Mouse (Mus musculus) left cerebral cortex, postnatal 4 days (tissue): Measurements from ENCODE around the gene Dxo. TPM values are rescaled to one million over a fixed set of nuclear protein-coding genes. Genes with fewer than 3 reads are reported as not detected.

Experiments used
- DNase-seq: peaks from one replicate; pipeline ENCODE4 v3.0.0-alpha.2; 2022
- intact Hi-C: fragments of 180-260 bp; cut with DNase I; formaldehyde crosslinking; loops from one replicate; pipeline ENCODE4 v1.15.1; 2025
- microRNA-seq: library from miRNA; unstranded; fragments of <30 nt; microRNA quantifications from one replicate; pipeline ENCODE4 v1.2.0, GENCODE M21; 2022
- total RNA-seq, 2 experiments: library from RNA; stranded (reverse); gene quantifications; 2 replicates each; pipeline ENCODE4 v1.2.3; 2021

Dxo gene
- total RNA-seq, 2 experiments from 2014 or later, result 33.8 to 38.1 TPM

- DNase-seq, result no peak
- intact Hi-C loops, result no loop called here
Measured at GRCm38 (mm10) chr17:34865981-34866380, 29.2 kb downstream of the Dxo start.

GRCm38 (mm10) chr17:34874321-34874720 is 37.5 kb downstream of the Dxo start:
- no peak for DNase-seq
- intact Hi-C loops, result no loop called here

- intact Hi-C loops, result no loop called here
- DNase-seq, result no peak
Measured at GRCm38 (mm10) chr17:34879336-34879879, 42.6 kb downstream of the Dxo start, which contains the start of gene Zbtb12. TSS of gene Zbtb12 (plus strand) at chr17:34879483.

GRCm38 (mm10) chr17:34881166-34881565 is 44.3 kb downstream of the Dxo start:
- no peak for DNase-seq
- intact Hi-C loops, result no loop called here

GRCm38 (mm10) chr17:34881683-34882310 is 45.0 kb downstream of the Dxo start, which contains the start of gene Gm20547:
TSS of gene Gm20547 (minus strand) at chr17:34882042.
- intact Hi-C loops, result no loop called here
- no peak for DNase-seq

- no peak for DNase-seq
- intact Hi-C loops, result no loop called here
Measured at GRCm38 (mm10) chr17:34883332-34883731, 46.5 kb downstream of the Dxo start.

- intact Hi-C loops, result no loop called here
- DNase-seq, result no peak
Measured at GRCm38 (mm10) chr17:34884704-34885103, 47.9 kb downstream of the Dxo start.

GRCm38 (mm10) chr17:34885615-34886014 is 48.8 kb downstream of the Dxo start:
- intact Hi-C loops, result no loop called here
- DNase-seq, result no peak

GRCm38 (mm10) chr17:34887942-34888341 is 51.1 kb downstream of the Dxo start:
- DNase-seq, result no peak
- intact Hi-C loops, result no loop called here

Small RNA genes lying within 50 kb of the gene (microRNA-seq; reads per million reads assigned to microRNA genes)
- 1.5 reads per million for gene Mir6970
- gene Mir6971, result 5.4 reads per million, percentile 13 among the genes with 10 or more reads in this experiment
- gene Mir6972, result not detected

Other genes starting within 250 kb of the Dxo start
- gene Gpsm3, start 247.2 kb upstream of the Dxo start, total RNA-seq, result 1 to 10 TPM; 1.6 to 2.8 TPM
- gene Pbx2, start 245.8 kb upstream of the Dxo start, total RNA-seq, result 10 to 100 TPM; 36.2 to 39.3 TPM
- 1 to 10 TPM; 1.8 TPM for gene Ager, start 239.2 kb upstream of the Dxo start, total RNA-seq
- gene Rnf5, start 233.3 kb upstream of the Dxo start, total RNA-seq, result 100 to 1,000 TPM; 106 to 109 TPM
- 100 to 1,000 TPM; 145 to 154 TPM for gene Agpat1, start 232.8 kb upstream of the Dxo start, total RNA-seq
- gene Egfl8, start 221.0 kb upstream of the Dxo start, total RNA-seq, result 1 to 10 TPM; 4.9 to 5.9 TPM
- 10 to 100 TPM; 30.3 to 32.7 TPM for gene Ppt2, start 208.5 kb upstream of the Dxo start, total RNA-seq
- 10 to 100 TPM; 78.2 to 81.9 TPM for gene Prrt1, start 207.5 kb upstream of the Dxo start, total RNA-seq
- gene Fkbpl, start 192.3 kb upstream of the Dxo start, total RNA-seq, result 10 to 100 TPM in 1 of 2 experiments, 1 to 10 TPM in 1; 7.9 to 10.5 TPM
- gene Atf6b, start 189.9 kb upstream of the Dxo start, total RNA-seq, result 10 to 100 TPM; 72.8 to 75.4 TPM
- gene Tnxb, start 166.5 kb upstream of the Dxo start, total RNA-seq, result 1 to 10 TPM; 1.9 to 2.2 TPM
- gene C4b, start 93.1 kb upstream of the Dxo start, total RNA-seq, result 1 to 10 TPM; 4.4 TPM
- gene Cyp21a1, start 32.5 kb upstream of the Dxo start, total RNA-seq, result not detected
- 10 to 100 TPM; 47.9 to 48.2 TPM for gene Stk19, start 74 bp upstream of the Dxo start, total RNA-seq
- 10 to 100 TPM; 68.5 to 74.7 TPM for gene Skiv2l, start 13.2 kb downstream of the Dxo start, total RNA-seq
- 10 to 100 TPM; 31.7 to 32.8 TPM for gene Nelfe, start 13.4 kb downstream of the Dxo start, total RNA-seq
- under 1 TPM; 0.28 to 0.66 TPM for gene Cfb, start 25.5 kb downstream of the Dxo start, total RNA-seq
- gene Zbtb12, start 42.5 kb downstream of the Dxo start, total RNA-seq, result 10 to 100 TPM; 35.4 to 38.3 TPM
- not detected for gene Gm20547, start 45.0 kb downstream of the Dxo start, total RNA-seq
- gene C2, start 61.2 kb downstream of the Dxo start, total RNA-seq, result 1 to 10 TPM; 2.1 to 3.2 TPM
- 100 to 1,000 TPM; 232 to 251 TPM for gene Ehmt2, start 61.5 kb downstream of the Dxo start, total RNA-seq
- gene Slc44a4, start 77.4 kb downstream of the Dxo start, total RNA-seq, result under 1 TPM in 1 of 2 experiments, not detected in 1; 0.20 TPM
- 10 to 100 TPM; 18.8 to 19.1 TPM for gene Neu1, start 94.2 kb downstream of the Dxo start, total RNA-seq
- 1 to 10 TPM; 1.6 to 2.3 TPM for gene Hspa1b, start 122.2 kb downstream of the Dxo start, total RNA-seq
- not detected for gene Gm20481, start 132.9 kb downstream of the Dxo start, total RNA-seq
- gene Hspa1a, start 135.1 kb downstream of the Dxo start, total RNA-seq, result 1 to 10 TPM; 3.1 to 5.2 TPM
- gene Hspa1l, start 135.7 kb downstream of the Dxo start, total RNA-seq, result under 1 TPM in 1 of 2 experiments, not detected in 1; 0.22 TPM
- gene Lsm2, start 144.8 kb downstream of the Dxo start, total RNA-seq, result 10 to 100 TPM; 35.9 to 38.5 TPM
- gene Vars, start 164.0 kb downstream of the Dxo start, total RNA-seq, result 10 to 100 TPM; 91.0 to 94.3 TPM
- gene Vwa7, start 179.6 kb downstream of the Dxo start, total RNA-seq, result under 1 TPM; 0.12 to 0.16 TPM
- gene Sapcd1, start 191.0 kb downstream of the Dxo start, total RNA-seq, result under 1 TPM; 0.98 to 0.99 TPM
- gene Msh5, start 209.7 kb downstream of the Dxo start, total RNA-seq, result 1 to 10 TPM; 2.0 to 3.2 TPM
- gene Clic1, start 212.9 kb downstream of the Dxo start, total RNA-seq, result 10 to 100 TPM; 20.2 to 20.3 TPM
- 100 to 1,000 TPM; 101 to 115 TPM for gene Ddah2, start 222.0 kb downstream of the Dxo start, total RNA-seq
- not detected for gene Ly6g6c, start 228.4 kb downstream of the Dxo start, total RNA-seq
- gene Mpig6b, start 229.2 kb downstream of the Dxo start, total RNA-seq, result not detected
- 1 to 10 TPM; 2.8 to 3.4 TPM for gene Ly6g6e, start 239.9 kb downstream of the Dxo start, total RNA-seq
- not detected for gene Ly6g6d, start 241.0 kb downstream of the Dxo start, total RNA-seq
- not detected for gene Ly6g6f, start 248.6 kb downstream of the Dxo start, total RNA-seq